Mouse (Mus musculus): ENCODE results near the gene Elavl4. TPM values are rescaled to one million over a fixed set of nuclear protein-coding genes. Genes with fewer than 3 reads are reported as not detected.
A peak's percentile ranks its signal among the peaks of the same experiment; 100 is the strongest.

Elavl4 gene
- total RNA-seq (2014; rRNA removed) (119 and 149 TPM in 2 replicates), polyA plus RNA-seq (2015; fragmentation: Nextera tagmentation; extraction: Ambion mirVana) (259 and 267 TPM in 2 replicates)

DNA sequence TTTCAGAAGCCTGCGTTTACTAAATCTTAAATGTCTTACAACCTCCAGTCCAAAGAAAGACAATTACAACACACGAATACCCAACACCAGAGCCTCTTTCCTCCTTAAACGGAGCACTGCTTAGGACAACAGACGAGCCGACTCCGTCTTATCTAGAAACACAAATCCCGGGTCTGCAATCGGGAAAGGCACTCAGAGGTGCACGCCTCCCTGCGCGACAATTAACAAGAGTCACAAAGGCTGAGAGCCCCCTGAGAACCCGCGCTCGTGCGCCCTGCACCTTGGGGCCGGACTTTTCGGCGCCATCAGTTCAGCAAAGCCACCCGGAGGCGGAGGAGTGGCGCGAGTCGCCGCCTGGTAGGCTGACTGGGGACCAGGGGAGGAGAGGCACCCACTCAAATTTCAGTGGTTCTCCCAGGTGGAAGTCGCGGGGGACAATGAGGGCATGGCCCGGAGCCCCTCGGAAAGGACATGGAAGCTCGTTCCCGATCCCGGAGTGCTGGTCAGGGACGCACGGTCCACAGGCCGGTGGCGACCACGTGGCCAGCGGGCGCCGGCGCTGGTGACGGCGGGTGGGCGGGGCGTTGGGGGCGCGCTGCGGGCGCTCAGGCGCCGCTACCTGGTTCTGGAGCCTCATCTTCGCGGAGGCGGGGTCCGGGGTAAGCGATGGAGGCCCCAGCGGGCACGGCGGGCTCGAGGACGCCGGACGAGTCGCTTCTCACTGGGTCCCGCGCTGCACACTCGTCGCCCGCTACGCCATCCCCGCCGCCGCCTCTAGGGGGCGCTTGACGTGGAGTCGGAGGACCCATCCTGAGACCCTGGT is at the start of gene Elavl4:
Gene Elavl4 (minus strand): TSS at position 732 of the 823 bp plus-strand sequence.
- peak within 1 kb of the TSS; percentile 66 for H3K4me2 ChIP-seq (ENCODE audit: low read depth, low read length, poor library complexity, severe bottlenecking)
- peak within 1 kb of the TSS; percentile 88 for H3K27ac ChIP-seq (ENCODE audit: low read depth, low read length)
- no peaks in the 10 kb centered on the region for H3K9me3 ChIP-seq (ENCODE audit: low read length)
- H3K36me3 ChIP-seq (ENCODE audit: insufficient read depth, low read length): no peaks in the 10 kb centered on the region
- WGBS: under 1% methylated on average over 61 of the region's 75 CpGs
- peak within 1 kb of the TSS; percentile 84 for H3K4me3 ChIP-seq (ENCODE audit: low read depth, low read length)
- no peaks in the 10 kb centered on the region for H3K4me1 ChIP-seq (ENCODE audit: insufficient read depth, low read length)
- TF ChIP-seq CTCF (IDR thresholded peaks at IDR 0.05): peak; percentile 85
- H3K9ac ChIP-seq (replicated peaks; ENCODE audit: low read length, poor library complexity, severe bottlenecking): peak within 1 kb of the TSS; percentile 83
- ATAC-seq (ENCODE audit: low FRiP score) (peak; percentile 95), DNase-seq (ENCODE audit: low spot score) (peak; percentile 79)
- no peaks in the 10 kb centered on the region for H3K27me3 ChIP-seq (ENCODE audit: insufficient read depth, low read length)

DNA sequence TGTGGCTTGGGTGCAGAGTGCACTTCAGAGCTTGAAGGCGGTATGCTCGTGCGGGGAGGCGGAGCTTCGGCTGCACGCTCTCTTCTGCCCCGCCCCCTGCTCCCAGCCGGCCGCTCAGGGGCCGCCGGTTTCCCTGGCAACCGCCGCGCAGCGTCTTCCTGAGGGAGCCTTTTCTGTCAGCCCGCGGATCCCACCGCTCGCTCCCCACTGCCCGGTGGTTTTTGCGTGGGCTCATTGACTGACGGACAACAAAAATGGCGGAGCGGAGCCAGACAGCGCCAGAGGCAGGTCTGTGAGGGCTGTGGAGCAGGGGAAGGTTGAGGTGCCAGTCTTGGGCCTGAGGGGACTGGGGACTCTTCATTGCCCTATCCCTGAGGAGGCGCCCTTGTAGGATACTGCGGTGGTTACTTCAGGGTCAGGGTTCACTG is 45.9 kb upstream of the Elavl4 start, which contains the start of gene Agbl4:
Gene Agbl4 (plus strand): TSS at position 44 of the 428 bp plus-strand sequence.
- WGBS: under 1% methylated on average over 27 of the region's 27 CpGs

DNA sequence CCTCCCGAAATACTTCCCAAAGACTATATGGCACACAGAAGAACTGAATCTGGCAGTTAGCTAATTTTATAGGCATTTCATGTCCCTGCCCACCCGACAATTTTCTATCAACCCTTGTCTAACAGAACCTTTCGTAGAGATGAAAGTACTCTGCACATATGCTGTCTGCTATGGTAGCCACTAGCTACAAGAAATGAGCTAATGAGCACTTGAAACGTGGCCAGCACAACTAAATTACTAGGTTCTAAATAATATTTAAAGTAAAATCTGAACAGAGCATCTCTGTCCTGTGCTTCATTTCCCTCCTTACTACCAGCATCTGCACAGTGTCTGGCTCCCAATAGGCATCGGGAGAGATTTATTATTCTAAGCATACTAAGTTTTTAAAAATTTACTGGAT is 44.5 kb upstream of the Elavl4 start:
- Histone ChIP-seq H3K4me3 (ENCODE audit: low read depth, low read length) (no peak overlapping the region), H3K27ac (ENCODE audit: low read depth, low read length) (no peak overlapping the region), H3K27me3 (ENCODE audit: insufficient read depth, low read length) (no peaks in the 10 kb centered on the region), H3K4me2 (ENCODE audit: low read depth, low read length, poor library complexity, severe bottlenecking) (no peak overlapping the region), H3K36me3 (ENCODE audit: insufficient read depth, low read length) (no peaks in the 10 kb centered on the region), H3K9me3 (ENCODE audit: low read length) (no peaks in the 10 kb centered on the region), H3K9ac (replicated peaks; ENCODE audit: low read length, poor library complexity, severe bottlenecking) (no peak overlapping the region), H3K4me1 (ENCODE audit: insufficient read depth, low read length) (no peaks in the 10 kb centered on the region)
- WGBS: 69% methylated on average over 5 of the region's 5 CpGs
- DNase-seq (ENCODE audit: low spot score): no peak
- no peak for TF ChIP-seq CTCF (IDR thresholded peaks at IDR 0.05)
- no peak for ATAC-seq (ENCODE audit: low FRiP score)

More for the DNA sequence above, 45.9 kb upstream of the Elavl4 start, which contains the start of gene Agbl4:
- ATAC-seq (ENCODE audit: low FRiP score): peak; percentile 93
- H3K36me3 ChIP-seq (ENCODE audit: insufficient read depth, low read length): no peaks in the 10 kb centered on the region
- peak within 1 kb of the TSS; percentile 75 for H3K4me3 ChIP-seq (ENCODE audit: low read depth, low read length)
- H3K9ac ChIP-seq (replicated peaks; ENCODE audit: low read length, poor library complexity, severe bottlenecking): peak within 1 kb of the TSS; percentile 81
- no peaks in the 10 kb centered on the region for H3K4me1 ChIP-seq (ENCODE audit: insufficient read depth, low read length)
- H3K4me2 ChIP-seq (ENCODE audit: low read depth, low read length, poor library complexity, severe bottlenecking): peak within 1 kb of the TSS; percentile 62
- no peak for TF ChIP-seq CTCF (IDR thresholded peaks at IDR 0.05)
- DNase-seq (ENCODE audit: low spot score): peak; percentile 76
- 0 out of 2 replicates have a peak within 1 kb of the TSS, but pooled peaks have one; percentile 55 for H3K27ac ChIP-seq (ENCODE audit: low read depth, low read length)
- H3K9me3 ChIP-seq (ENCODE audit: low read length): no peaks in the 10 kb centered on the region
- H3K27me3 ChIP-seq (ENCODE audit: insufficient read depth, low read length): no peaks in the 10 kb centered on the region

DNA sequence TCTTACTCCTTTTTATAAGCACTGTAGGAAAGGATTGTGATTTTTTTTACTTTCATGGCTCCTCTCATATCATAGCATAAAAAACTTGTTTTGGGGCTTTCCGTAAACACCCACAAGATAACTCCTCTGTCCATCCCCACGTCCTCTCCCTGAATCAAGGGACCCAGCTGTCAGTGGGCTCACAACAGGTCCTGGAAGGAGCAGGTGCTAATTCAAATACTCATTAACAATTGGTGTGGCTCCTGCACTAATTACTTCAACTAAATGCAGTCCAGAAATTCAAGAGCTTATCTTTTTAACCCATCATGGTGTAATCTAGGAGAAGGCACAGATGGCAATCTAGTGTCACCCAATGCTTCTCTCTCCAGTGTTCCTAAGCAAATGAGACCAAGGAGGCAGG is 8.9 kb upstream of the Elavl4 start:
- Histone ChIP-seq H3K9me3 (ENCODE audit: low read length) (no peaks in the 10 kb centered on the region), H3K27ac (ENCODE audit: low read depth, low read length) (no peak overlapping the region), H3K4me2 (ENCODE audit: low read depth, low read length, poor library complexity, severe bottlenecking) (no peak overlapping the region), H3K4me3 (ENCODE audit: low read depth, low read length) (no peak overlapping the region), H3K9ac (replicated peaks; ENCODE audit: low read length, poor library complexity, severe bottlenecking) (no peak overlapping the region), H3K4me1 (ENCODE audit: insufficient read depth, low read length) (no peaks in the 10 kb centered on the region), H3K36me3 (ENCODE audit: insufficient read depth, low read length) (no peaks in the 10 kb centered on the region), H3K27me3 (ENCODE audit: insufficient read depth, low read length) (no peaks in the 10 kb centered on the region)
- ATAC-seq (ENCODE audit: low FRiP score) (no peak), DNase-seq (ENCODE audit: low spot score) (peak; percentile 6)
- no peak for TF ChIP-seq CTCF (IDR thresholded peaks at IDR 0.05)
- WGBS: 70% methylated on average over 2 of the region's 2 CpGs

DNA sequence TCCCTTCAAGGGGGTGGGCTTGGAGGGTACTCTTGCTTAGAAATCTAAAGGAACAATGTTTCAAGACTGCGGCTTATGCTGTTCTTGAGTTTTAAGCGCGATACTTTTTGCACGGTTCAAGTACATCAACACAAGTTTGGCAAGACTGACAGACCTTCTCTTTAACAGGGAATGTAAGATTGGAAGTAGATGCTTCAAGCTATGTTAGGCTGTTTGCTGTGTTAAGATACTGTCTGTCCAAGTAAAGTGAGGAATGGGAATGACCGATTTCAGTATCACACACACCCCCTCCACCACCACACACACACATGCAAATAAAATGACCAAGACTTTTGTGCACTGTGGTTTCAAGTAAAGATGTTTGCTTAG is 276 bp upstream of the Elavl4 start:
- DNase-seq (ENCODE audit: low spot score) (no peak), ATAC-seq (ENCODE audit: low FRiP score) (no peak; the same call in 1 of the 2 replicates)
- TF ChIP-seq CTCF (IDR thresholded peaks at IDR 0.05): no peak
- Histone ChIP-seq H3K4me3 (ENCODE audit: low read depth, low read length) (peak overlapping the region; percentile 84), H3K27ac (ENCODE audit: low read depth, low read length) (peak overlapping the region; percentile 88), H3K4me1 (ENCODE audit: insufficient read depth, low read length) (no peaks in the 10 kb centered on the region), H3K9me3 (ENCODE audit: low read length) (no peaks in the 10 kb centered on the region), H3K27me3 (ENCODE audit: insufficient read depth, low read length) (no peaks in the 10 kb centered on the region), H3K4me2 (ENCODE audit: low read depth, low read length, poor library complexity, severe bottlenecking) (peak overlapping the region; percentile 66), H3K9ac (replicated peaks; ENCODE audit: low read length, poor library complexity, severe bottlenecking) (peak overlapping the region; percentile 83), H3K36me3 (ENCODE audit: insufficient read depth, low read length) (no peaks in the 10 kb centered on the region)
- 7% methylated on average over 5 of the region's 5 CpGs for WGBS

DNA sequence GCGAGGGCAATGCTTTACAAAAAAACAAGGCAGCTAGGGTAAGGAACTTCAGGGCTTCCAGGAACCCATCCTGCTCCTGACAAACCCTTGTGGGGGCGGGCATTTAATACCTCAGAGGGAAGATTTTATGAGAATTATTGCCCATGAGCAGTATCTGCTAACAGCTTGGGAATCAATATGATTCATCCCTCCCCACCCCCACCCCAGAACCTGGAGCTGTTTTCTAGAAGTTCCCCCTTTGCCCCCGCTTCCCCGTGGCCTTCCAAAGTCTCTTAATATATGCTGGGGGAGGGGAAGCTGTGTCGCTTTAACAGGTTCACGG is 892 bp downstream of the Elavl4 start:
- peak; percentile 48 for ATAC-seq (ENCODE audit: low FRiP score)

More for the DNA sequence above, 892 bp downstream of the Elavl4 start:
- no peaks in the 10 kb centered on the region for H3K27me3 ChIP-seq (ENCODE audit: insufficient read depth, low read length)
- H3K9ac ChIP-seq (replicated peaks; ENCODE audit: low read length, poor library complexity, severe bottlenecking): peak overlapping the region; percentile 83; the same call in 1 of the 2 replicates
- H3K27ac ChIP-seq (ENCODE audit: low read depth, low read length): peak overlapping the region; percentile 88
- peak overlapping the region; percentile 66 for H3K4me2 ChIP-seq (ENCODE audit: low read depth, low read length, poor library complexity, severe bottlenecking)
- no peak for TF ChIP-seq CTCF (IDR thresholded peaks at IDR 0.05)
- 5% methylated on average over 6 of the region's 6 CpGs for WGBS
- no peaks in the 10 kb centered on the region for H3K9me3 ChIP-seq (ENCODE audit: low read length)
- DNase-seq (ENCODE audit: low spot score): peak; percentile 39
- H3K36me3 ChIP-seq (ENCODE audit: insufficient read depth, low read length): no peaks in the 10 kb centered on the region
- no peaks in the 10 kb centered on the region for H3K4me1 ChIP-seq (ENCODE audit: insufficient read depth, low read length)
- peak overlapping the region; percentile 84 for H3K4me3 ChIP-seq (ENCODE audit: low read depth, low read length)

Data from midbrain, postnatal 0 days (tissue).